Mouse (Mus musculus) heart, embryonic 15.5 days (tissue): ENCODE measurements around the gene Bmp10. TPM values are rescaled to one million over a fixed set of nuclear protein-coding genes. Genes with fewer than 3 reads are reported as not detected.

Experiments used
- ATAC-seq: fragments of 200-750 bp; cut with Nextera tagmentation; replicated peaks from 2 replicates; pipeline ENCODE4 v1.8.0; 2017; ENCODE audit warnings: low read depth, moderate TSS enrichment; ENCODE audit not compliant: insufficient number of reproducible peaks, insufficient read depth, low FRiP score
- H3K27ac ChIP-seq: fragments of 300-500 bp; sonication (generic); 2 replicates; pipeline ENCODE4 v1.5.1; 2015; ENCODE audit warnings: mild to moderate bottlenecking, inconsistent platforms
- H3K27me3 ChIP-seq: fragments of 300-500 bp; sonication (generic); 2 replicates; pipeline ENCODE4 v1.6.1; 2015; ENCODE audit warnings: inconsistent platforms
- H3K36me3 ChIP-seq: fragments of 300-500 bp; sonication (generic); 2 replicates; pipeline ENCODE4 v1.6.1; 2015; ENCODE audit warnings: mild to moderate bottlenecking, inconsistent platforms
- H3K4me1 ChIP-seq: fragments of 300-500 bp; sonication (generic); replicated peaks from 2 replicates; pipeline ENCODE4 v1.6.1; 2015; ENCODE audit warnings: inconsistent platforms
- H3K4me2 ChIP-seq: fragments of 300-500 bp; sonication (generic); 2 replicates; pipeline ENCODE4 v1.6.1; 2015; ENCODE audit warnings: inconsistent platforms, mild to moderate bottlenecking, moderate library complexity
- H3K4me3 ChIP-seq: fragments of 300-500 bp; sonication (generic); 2 replicates; pipeline ENCODE4 v1.5.1; 2015; ENCODE audit warnings: mild to moderate bottlenecking, inconsistent platforms
- H3K9ac ChIP-seq: fragments of 300-500 bp; sonication (generic); 2 replicates; pipeline ENCODE4 v1.6.1; 2015; ENCODE audit warnings: mild to moderate bottlenecking, inconsistent platforms
- H3K9me3 ChIP-seq: fragments of 300-500 bp; sonication (generic); replicated peaks from 2 replicates; pipeline ENCODE4 v1.6.1; 2016; ENCODE audit warnings: inconsistent platforms
- WGBS: fragments of 180-500 bp; shearing (Covaris S2); methylation state at CpG from one replicate; pipeline ENCODE4 v1.1.7; 2015; ENCODE audit warnings: mixed read lengths; 5-methylcytosine and 5-hydroxymethylcytosine counted together
- polyA plus RNA-seq: library from polyadenylated mRNA; unstranded; fragments of >200 nt; fragmentation: Nextera tagmentation; extraction: Ambion mirVana; gene quantifications from 2 replicates; pipeline ENCODE4 v1.2.1, GENCODE M21; 2015

The Bmp10 gene
- polyA plus RNA-seq, 1 experiment from 2014 or later = 3.1 TPM

DNA sequence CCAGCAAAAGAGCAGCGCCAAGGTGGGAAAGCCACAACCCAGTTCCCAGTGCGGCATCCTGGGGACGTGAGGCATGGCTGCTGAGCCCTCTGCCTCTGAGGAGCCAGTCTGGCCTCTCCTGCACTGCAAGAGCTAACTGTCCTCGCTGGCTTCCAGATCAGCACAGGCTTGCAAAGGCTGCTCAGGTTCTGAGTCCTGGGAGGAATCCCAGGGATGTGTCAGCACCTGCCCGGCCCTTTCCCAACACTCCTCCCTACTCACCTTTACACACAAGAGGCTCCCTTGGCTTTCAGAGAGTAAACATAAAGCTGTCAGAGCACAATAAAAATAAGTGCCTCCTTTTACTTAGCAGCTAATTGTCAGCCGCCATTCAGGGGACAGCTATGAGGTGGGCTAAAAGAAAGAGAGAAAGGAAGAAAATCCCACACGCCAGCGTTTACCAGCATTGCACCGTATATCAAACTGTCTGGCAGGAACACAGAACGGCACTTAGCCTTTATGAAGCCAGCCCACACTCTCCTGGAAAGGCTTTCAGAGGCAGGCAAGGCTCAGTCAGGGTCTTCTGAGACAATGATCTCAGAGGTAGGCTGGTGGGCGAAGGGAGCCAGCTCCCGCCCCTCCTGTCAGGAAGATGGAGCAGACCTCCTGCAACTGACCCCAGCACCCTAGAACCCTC is 54.6 kb downstream of the Bmp10 start:
- ATAC-seq = no peak
- WGBS = 67% methylated on average over 12 of the region's 12 CpGs

DNA sequence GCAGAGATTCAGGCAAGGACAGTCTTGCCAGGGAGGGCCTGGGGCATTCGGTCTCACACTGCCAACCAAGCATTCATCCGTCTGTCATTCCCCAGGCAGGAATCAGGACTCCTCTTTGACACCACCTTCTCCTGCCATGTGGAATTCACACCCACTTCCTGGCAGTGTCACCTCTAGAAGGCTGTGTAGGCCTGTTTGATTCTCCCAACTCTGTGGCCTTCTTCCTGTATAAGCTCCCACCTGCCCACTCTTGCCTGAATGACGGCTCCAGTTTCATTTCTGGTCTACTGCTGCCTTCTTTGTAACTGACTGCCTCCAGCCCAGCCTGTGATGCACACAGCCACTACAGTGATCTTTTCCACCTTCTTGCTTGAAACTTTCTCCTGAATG is 55.1 kb downstream of the Bmp10 start:
- Histone ChIP-seq H3K27me3 (peaks cover 5% of the 10 kb centered on the region), H3K4me2 (no peak overlapping the region), H3K4me3 (no peak overlapping the region), H3K4me1 (no peaks in the 10 kb centered on the region; the same call in none of the 2 replicates), H3K27ac (peak overlapping the region; percentile 21; the same call in 1 of the 2 replicates), H3K36me3 (peaks cover 6% of the 10 kb centered on the region; the same call in 1 of the 2 replicates), H3K9ac (no peak overlapping the region), H3K9me3 (no peaks in the 10 kb centered on the region)
- ATAC-seq = no peak
- 70% methylated on average over 3 of the region's 3 CpGs for WGBS

More for the DNA sequence above, 54.6 kb downstream of the Bmp10 start:
- Histone ChIP-seq H3K9me3 (no peaks in the 10 kb centered on the region), H3K9ac (no peak overlapping the region), H3K4me3 (no peak overlapping the region), H3K4me2 (no peak overlapping the region), H3K27ac (peak overlapping the region; percentile 21; the same call in 1 of the 2 replicates), H3K4me1 (no peaks in the 10 kb centered on the region; the same call in none of the 2 replicates), H3K27me3 (peaks cover 5% of the 10 kb centered on the region), H3K36me3 (peaks cover 6% of the 10 kb centered on the region; the same call in 1 of the 2 replicates)

DNA sequence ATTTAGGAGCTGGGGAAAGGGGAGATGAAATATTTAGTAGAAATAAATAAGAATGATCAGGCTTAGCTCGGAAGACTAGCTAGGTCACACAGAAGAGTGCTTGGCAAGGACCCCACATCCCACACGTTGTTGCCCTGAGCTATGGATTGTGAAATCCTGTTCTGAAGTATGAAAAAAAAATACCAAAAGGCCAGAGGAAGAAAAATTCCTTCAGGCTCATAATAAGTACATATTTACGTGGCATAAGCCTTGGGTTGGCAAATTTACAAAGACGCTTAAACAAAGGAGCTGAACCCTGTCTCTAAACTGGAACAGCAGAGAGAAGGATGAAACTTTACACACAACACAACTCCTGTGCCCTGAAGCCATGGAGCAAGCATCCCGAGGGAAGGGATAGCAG is 56.0 kb downstream of the Bmp10 start:
- H3K36me3 ChIP-seq = peaks cover 6% of the 10 kb centered on the region; the same call in 1 of the 2 replicates
- no peaks in the 10 kb centered on the region for H3K4me1 ChIP-seq
- no peak overlapping the region for H3K4me3 ChIP-seq
- 67% methylated on average over 5 of the region's 5 CpGs for WGBS
- no peak overlapping the region for H3K27ac ChIP-seq
- H3K27me3 ChIP-seq = peaks cover 5% of the 10 kb centered on the region
- ATAC-seq = no peak
- no peaks in the 10 kb centered on the region for H3K9me3 ChIP-seq
- no peak overlapping the region for H3K9ac ChIP-seq
- H3K4me2 ChIP-seq = no peak overlapping the region

Other genes with a start within 250 kb of the Bmp10 start
- 5.0 and 7.4 TPM in 2 replicates for gene Antxr1, start 93.2 kb upstream of the Bmp10 start, polyA plus RNA-seq
- gene Gkn1, start 78.1 kb upstream of the Bmp10 start, polyA plus RNA-seq = not detected in 2 replicates
- gene Gkn2, start 55.6 kb upstream of the Bmp10 start, polyA plus RNA-seq = not detected in 2 replicates
- gene Gkn3, start 40.1 kb upstream of the Bmp10 start, polyA plus RNA-seq = 1.4 and 1.9 TPM in 2 replicates
- 3.5 and 4.7 TPM in 2 replicates for gene Arhgap25, start 104.3 kb downstream of the Bmp10 start, polyA plus RNA-seq
- 1.3 and 1.9 TPM in 2 replicates for gene Prokr1, start 161.7 kb downstream of the Bmp10 start, polyA plus RNA-seq
- gene Aplf, start 243.2 kb downstream of the Bmp10 start, polyA plus RNA-seq = 7.0 and 8.7 TPM in 2 replicates